Mouse (Mus musculus): ENCODE results near the gene Slc25a4. TPM values are rescaled to one million over a fixed set of nuclear protein-coding genes. Genes with fewer than 3 reads are reported as not detected.

Gene Slc25a4
- polyA plus RNA-seq, 2 experiments: 427 to 513 TPM

DNA sequence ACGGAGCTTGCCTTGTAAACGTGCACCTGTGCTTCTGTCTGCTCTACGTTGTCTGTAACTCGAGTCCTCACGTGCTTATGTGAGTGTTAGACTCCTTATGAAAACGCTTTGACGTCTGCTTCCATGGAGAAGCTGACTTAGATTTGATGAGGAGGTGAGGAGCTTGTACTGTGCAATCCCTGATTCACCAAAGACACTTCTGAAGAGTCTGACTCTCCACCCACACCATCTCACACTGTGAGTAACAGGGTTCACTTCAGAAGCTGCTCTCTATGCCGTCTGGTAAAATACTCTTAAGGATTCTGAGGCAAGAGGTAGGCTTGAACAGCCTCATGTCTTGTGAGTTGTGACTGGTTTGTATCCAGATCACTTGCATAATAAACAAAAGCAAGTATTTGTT, 18.0 kb downstream of the Slc25a4 start:
- ATAC-seq (ENCODE audit: low FRiP score, low read depth) (no peak), DNase-seq (ENCODE audit: low spot score) (no peak)
- Histone ChIP-seq H3K9me3 (ENCODE audit: control insufficient read depth, low read length) (no peaks in the 10 kb centered on the region), H3K4me3 (replicated peaks; ENCODE audit: low read length) (no peak overlapping the region), H3K4me1 (ENCODE audit: control insufficient read depth, insufficient read depth, low read length) (no peaks in the 10 kb centered on the region), H3K9ac (ENCODE audit: low read depth, low read length, severe bottlenecking) (no peak overlapping the region), H3K4me2 (replicated peaks; ENCODE audit: low read depth, low read length, severe bottlenecking) (no peak overlapping the region), H3K27me3 (ENCODE audit: control insufficient read depth, insufficient read depth, low read length) (no peaks in the 10 kb centered on the region), H3K27ac (replicated peaks; ENCODE audit: low read depth, low read length) (no peak overlapping the region), H3K36me3 (ENCODE audit: control insufficient read depth, insufficient read depth, low read length) (peaks cover 24% of the 10 kb centered on the region)
- WGBS: 76% methylated on average over 8 of the region's 8 CpGs
- TF ChIP-seq POLR2A (IDR thresholded peaks at IDR 0.05; ENCODE audit: borderline replicate concordance, extremely low read depth, insufficient read depth, insufficient read length): no peak

DNA sequence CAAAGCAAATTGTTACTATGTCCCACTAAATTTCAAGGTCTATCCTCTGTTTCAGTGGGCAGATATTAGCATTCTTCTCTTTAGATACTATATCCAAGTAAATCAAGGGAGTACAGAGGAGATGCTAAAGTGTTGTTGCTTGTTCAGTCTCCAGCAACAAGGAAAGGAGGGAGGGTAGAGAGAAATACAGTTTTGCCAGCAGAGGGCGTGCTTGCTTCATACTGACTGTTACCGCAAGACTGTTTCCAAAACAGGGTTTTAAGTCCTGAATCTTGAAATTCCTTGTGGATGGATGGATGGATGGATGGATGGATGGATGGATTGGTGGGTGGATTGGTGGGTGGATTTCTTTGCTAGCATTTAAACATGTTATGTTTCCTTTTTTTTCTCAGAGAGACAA, 25.7 kb downstream of the Slc25a4 start:
- no peak for TF ChIP-seq POLR2A (IDR thresholded peaks at IDR 0.05; ENCODE audit: borderline replicate concordance, extremely low read depth, insufficient read depth, insufficient read length)
- H3K9ac ChIP-seq (ENCODE audit: low read depth, low read length, severe bottlenecking): no peak overlapping the region
- H3K9me3 ChIP-seq (ENCODE audit: control insufficient read depth, low read length): no peaks in the 10 kb centered on the region
- no peak overlapping the region for H3K4me2 ChIP-seq (replicated peaks; ENCODE audit: low read depth, low read length, severe bottlenecking)
- H3K27ac ChIP-seq (replicated peaks; ENCODE audit: low read depth, low read length): no peak overlapping the region
- H3K4me3 ChIP-seq (replicated peaks; ENCODE audit: low read length): no peak overlapping the region
- DNase-seq (ENCODE audit: low spot score): peak; percentile 60
- H3K4me1 ChIP-seq (ENCODE audit: control insufficient read depth, insufficient read depth, low read length): no peaks in the 10 kb centered on the region
- 8% methylated on average over 2 of the region's 2 CpGs for WGBS
- ATAC-seq (ENCODE audit: low FRiP score, low read depth): no peak
- H3K36me3 ChIP-seq (ENCODE audit: control insufficient read depth, insufficient read depth, low read length): peaks cover 10% of the 10 kb centered on the region
- H3K27me3 ChIP-seq (ENCODE audit: control insufficient read depth, insufficient read depth, low read length): no peaks in the 10 kb centered on the region

- Histone ChIP-seq H3K27me3 (ENCODE audit: control insufficient read depth, insufficient read depth, low read length) (no peaks in the 10 kb centered on the region), H3K36me3 (ENCODE audit: control insufficient read depth, insufficient read depth, low read length) (peaks cover 19% of the 10 kb centered on the region), H3K9me3 (ENCODE audit: control insufficient read depth, low read length) (no peaks in the 10 kb centered on the region), H3K27ac (replicated peaks; ENCODE audit: low read depth, low read length) (no peak overlapping the region), H3K4me1 (ENCODE audit: control insufficient read depth, insufficient read depth, low read length) (no peaks in the 10 kb centered on the region), H3K4me2 (replicated peaks; ENCODE audit: low read depth, low read length, severe bottlenecking) (no peak overlapping the region), H3K9ac (ENCODE audit: low read depth, low read length, severe bottlenecking) (no peak overlapping the region), H3K4me3 (replicated peaks; ENCODE audit: low read length) (no peak overlapping the region)
- ATAC-seq (ENCODE audit: low FRiP score, low read depth): no peak
- no peak for DNase-seq (ENCODE audit: low spot score)
- TF ChIP-seq POLR2A (IDR thresholded peaks at IDR 0.05; ENCODE audit: borderline replicate concordance, extremely low read depth, insufficient read depth, insufficient read length): no peak
- WGBS: 95% methylated on average over 7 of the region's 7 CpGs
These were observed 30.9 kb downstream of the Slc25a4 start for GRCm38 (mm10) chr8:46180136-46180535.

GRCm38 (mm10) chr8:46173651-46174050, 37.4 kb downstream of the Slc25a4 start:
- Histone ChIP-seq H3K9me3 (ENCODE audit: control insufficient read depth, low read length) (no peaks in the 10 kb centered on the region), H3K27me3 (ENCODE audit: control insufficient read depth, insufficient read depth, low read length) (no peaks in the 10 kb centered on the region), H3K27ac (replicated peaks; ENCODE audit: low read depth, low read length) (no peak overlapping the region), H3K36me3 (ENCODE audit: control insufficient read depth, insufficient read depth, low read length) (peaks cover 22% of the 10 kb centered on the region), H3K4me3 (replicated peaks; ENCODE audit: low read length) (no peak overlapping the region), H3K4me2 (replicated peaks; ENCODE audit: low read depth, low read length, severe bottlenecking) (no peak overlapping the region), H3K4me1 (ENCODE audit: control insufficient read depth, insufficient read depth, low read length) (no peaks in the 10 kb centered on the region), H3K9ac (ENCODE audit: low read depth, low read length, severe bottlenecking) (no peak overlapping the region)
- DNase-seq (ENCODE audit: low spot score): no peak
- no peak for ATAC-seq (ENCODE audit: low FRiP score, low read depth)
- WGBS: 86% methylated on average over 2 of the region's 2 CpGs
- no peak for TF ChIP-seq POLR2A (IDR thresholded peaks at IDR 0.05; ENCODE audit: borderline replicate concordance, extremely low read depth, insufficient read depth, insufficient read length)

GRCm38 (mm10) chr8:46163870-46164190, 47.3 kb downstream of the Slc25a4 start:
- peak overlapping the region; percentile 73 for H3K27ac ChIP-seq (replicated peaks; ENCODE audit: low read depth, low read length)
- DNase-seq (ENCODE audit: low spot score) (no peak), ATAC-seq (ENCODE audit: low FRiP score, low read depth) (no peak)
- no peaks in the 10 kb centered on the region for H3K27me3 ChIP-seq (ENCODE audit: control insufficient read depth, insufficient read depth, low read length)
- peaks cover 6% of the 10 kb centered on the region for H3K4me1 ChIP-seq (ENCODE audit: control insufficient read depth, insufficient read depth, low read length)
- H3K36me3 ChIP-seq (ENCODE audit: control insufficient read depth, insufficient read depth, low read length): no peaks in the 10 kb centered on the region
- no peaks in the 10 kb centered on the region for H3K9me3 ChIP-seq (ENCODE audit: control insufficient read depth, low read length)
- H3K4me2 ChIP-seq (replicated peaks; ENCODE audit: low read depth, low read length, severe bottlenecking): peak overlapping the region; percentile 79
- TF ChIP-seq POLR2A (IDR thresholded peaks at IDR 0.05; ENCODE audit: borderline replicate concordance, extremely low read depth, insufficient read depth, insufficient read length): no peak
- peak overlapping the region; percentile 76 for H3K4me3 ChIP-seq (replicated peaks; ENCODE audit: low read length)
- 1% methylated on average over 21 of the region's 25 CpGs for WGBS
- peak overlapping the region; percentile 89 for H3K9ac ChIP-seq (ENCODE audit: low read depth, low read length, severe bottlenecking)
